In the genomic region with DNA sequence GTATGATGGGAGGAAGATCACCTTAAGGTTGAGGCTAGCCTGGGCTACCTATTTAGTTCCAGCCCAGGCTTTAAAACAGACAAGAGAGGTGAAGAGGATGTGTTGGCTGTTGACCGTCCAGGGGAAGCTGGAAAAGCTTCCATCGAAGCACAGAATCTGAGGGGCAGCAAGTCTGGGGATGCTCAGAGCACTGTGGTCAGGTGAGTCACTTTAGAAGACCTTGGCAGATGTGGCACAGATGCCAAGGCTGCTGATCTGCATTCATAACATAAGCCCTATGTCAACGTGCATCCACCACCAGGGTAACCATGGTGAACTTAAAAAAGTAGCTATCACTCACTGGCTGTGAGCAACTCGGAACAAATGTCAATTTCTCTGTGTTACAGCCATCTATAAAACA, we compare ENCODE assay signal across 19 mouse cellular contexts. TPM values are rescaled to one million over a fixed set of nuclear protein-coding genes. Genes with fewer than 3 reads are reported as not detected.
DNase-seq lines count a peak whose midpoint lies in the region; ATAC-seq and TF ChIP-seq lines count a peak whose summit lies in the region.
"Had no signal": no experiment of that assay in that cellular context is flagged by ENCODE, and none has a peak within 500 bp of the region (broad histone marks: within the 10 kb centered on the region; RNA-seq: fewer than 3 reads in every experiment).

No protein-coding gene starts in this region.

- H3K4me2 ChIP-seq in intestine, embryonic 16.5 days (ENCODE audit: low read depth, low read length), result no peak overlapping the region
- H3K4me2 ChIP-seq in intestine, postnatal 0 days (replicated peaks; ENCODE audit: low read depth), result no peak overlapping the region
- H3K4me2 ChIP-seq: embryonic facial prominence, embryonic 12.5 days; forebrain, embryonic 13.5 days; forebrain, embryonic 15.5 days had no signal

- no peak for ATAC-seq in intestine, embryonic 16.5 days
- no peak for ATAC-seq in intestine, postnatal 0 days
- ATAC-seq: forebrain, embryonic 13.5 days; forebrain, embryonic 15.5 days; forebrain, postnatal 0 days had no signal

- H3K27ac ChIP-seq in intestine, embryonic 16.5 days (ENCODE audit: low read length), result peak overlapping the region; percentile 42; the same call in 1 of the 2 replicates
- no peak overlapping the region for H3K27ac ChIP-seq in intestine, postnatal 0 days (ENCODE audit: low read depth, low read length)
- no peak overlapping the region for H3K27ac ChIP-seq in gastrocnemius, adult 2 months
- H3K27ac ChIP-seq: embryonic facial prominence, embryonic 10.5 days; embryonic facial prominence, embryonic 12.5 days; forebrain, embryonic 13.5 days; forebrain, embryonic 15.5 days had no signal

- H3K9ac ChIP-seq in intestine, embryonic 16.5 days (ENCODE audit: low read depth, low read length), result no peak overlapping the region
- no peak overlapping the region for H3K9ac ChIP-seq in intestine, postnatal 0 days (ENCODE audit: low read depth, low read length)
- H3K9ac ChIP-seq: embryonic facial prominence, embryonic 12.5 days; forebrain, embryonic 13.5 days; forebrain, embryonic 15.5 days; forebrain, postnatal 0 days had no signal

- no peak for TF ChIP-seq CTCF in intestine, postnatal 0 days (IDR thresholded peaks at IDR 0.05; ENCODE audit: low read depth)
- TF ChIP-seq CTCF in gastrocnemius, adult 2 months (IDR thresholded peaks at IDR 0.05), result no peak

- peak; percentile 20 for DNase-seq in adrenal gland, adult 2 months
- no peak for DNase-seq in adrenal gland, postnatal 25 days
- peak; percentile 9 for DNase-seq in 3134 (ENCODE audit: extremely low read depth, insufficient read length, low spot score)
- DNase-seq in 416B (ENCODE audit: low read depth), result peak; percentile 13
- no peak for DNase-seq in gastrocnemius, adult 2 months
- DNase-seq: adrenal gland, adult 8-10 months; adrenal gland, postnatal 14 days; cerebellum, adult 11-12 months; cerebellum, adult 2 months; cerebellum, adult 9-10 months; cerebellum, postnatal 10 days; cerebellum, postnatal 25 days; forebrain, postnatal 0 days had no signal

- H3K9me3 ChIP-seq in intestine, embryonic 16.5 days (ENCODE audit: control insufficient read depth, low read length), result no peaks in the 10 kb centered on the region
- no peaks in the 10 kb centered on the region for H3K9me3 ChIP-seq in intestine, postnatal 0 days (ENCODE audit: control insufficient read depth)
- H3K9me3 ChIP-seq: embryonic facial prominence, embryonic 10.5 days; embryonic facial prominence, embryonic 12.5 days; forebrain, embryonic 13.5 days; forebrain, embryonic 15.5 days had no signal

- no peak overlapping the region for H3K4me3 ChIP-seq in intestine, embryonic 16.5 days (ENCODE audit: low read length)
- no peak overlapping the region for H3K4me3 ChIP-seq in intestine, postnatal 0 days (ENCODE audit: low read depth, low read length)
- H3K4me3 ChIP-seq in gastrocnemius, adult 2 months, result no peak overlapping the region
- H3K4me3 ChIP-seq: embryonic facial prominence, embryonic 10.5 days; embryonic facial prominence, embryonic 12.5 days; forebrain, embryonic 13.5 days; forebrain, embryonic 15.5 days had no signal

- H3K4me1 ChIP-seq in intestine, embryonic 16.5 days (ENCODE audit: control insufficient read depth, insufficient read depth, low read length), result peaks cover 19% of the 10 kb centered on the region
- H3K4me1 ChIP-seq in intestine, postnatal 0 days (replicated peaks; ENCODE audit: control insufficient read depth, insufficient read depth, low read length), result peaks cover 19% of the 10 kb centered on the region
- H3K4me1 ChIP-seq: embryonic facial prominence, embryonic 10.5 days; embryonic facial prominence, embryonic 12.5 days had no signal

- H3K36me3 ChIP-seq in intestine, embryonic 16.5 days (ENCODE audit: control insufficient read depth, insufficient read depth, low read length), result no peaks in the 10 kb centered on the region
- H3K36me3 ChIP-seq in intestine, postnatal 0 days (ENCODE audit: control insufficient read depth, insufficient read depth), result no peaks in the 10 kb centered on the region
- H3K36me3 ChIP-seq: embryonic facial prominence, embryonic 12.5 days; forebrain, embryonic 15.5 days had no signal

- intact Hi-C loops in gastrocnemius, adult 2 months (cut with DNase I), result no loop called here

- H3K27me3 ChIP-seq in intestine, embryonic 16.5 days (replicated peaks; ENCODE audit: control insufficient read depth, insufficient read depth, low read length), result no peaks in the 10 kb centered on the region
- no peaks in the 10 kb centered on the region for H3K27me3 ChIP-seq in intestine, postnatal 0 days (replicated peaks; ENCODE audit: control insufficient read depth, insufficient read depth, low read length)
- H3K27me3 ChIP-seq: embryonic facial prominence, embryonic 12.5 days; forebrain, embryonic 13.5 days; forebrain, embryonic 15.5 days had no signal

- WGBS in intestine, embryonic 16.5 days, result 82% methylated on average over 4 of the region's 4 CpGs
- WGBS in intestine, postnatal 0 days, result 83% methylated on average over 4 of the region's 4 CpGs

RNA-seq across cellular contexts. Expression of gene Dnajc13, which starts 11.0 kb away (rescaled TPM):
- total RNA-seq in adrenal gland, adult 2 months (2021), result 10 to 100 TPM; 39.2 to 44.2 TPM
- polyA plus RNA-seq in adrenal gland, adult 2 months (2012; rRNA removed), result 28.5 and 29.1 TPM in 2 replicates
- total RNA-seq in adrenal gland, postnatal 25 days (2021), result 40.5 and 49.8 TPM in 2 replicates
- polyA plus RNA-seq in intestine, embryonic 16.5 days (2015; fragmentation: Nextera tagmentation; extraction: Ambion mirVana), result 21.5 and 24.2 TPM in 2 replicates
- polyA plus RNA-seq in intestine, postnatal 0 days (2015; fragmentation: Nextera tagmentation; extraction: Ambion mirVana), result 24.6 and 26.8 TPM in 2 replicates
- total RNA-seq in gastrocnemius, adult 2 months (2021), result 10 to 100 TPM; 29.7 to 32.1 TPM

Comparison
In these comparisons a context has a peak if more than half of its experiments do, and no peak if none do; other contexts are left out.
1. DNase-seq: peak in adrenal gland, adult 2 months (single experiment), 3134 (single experiment) and 416B (single experiment); none in adrenal gland, postnatal 25 days (single experiment) and gastrocnemius, adult 2 months (single experiment).